Mouse (Mus musculus) Patski (cell line): ENCODE measurements around the gene Spn. TPM values are rescaled to one million over a fixed set of nuclear protein-coding genes. Genes with fewer than 3 reads are reported as not detected.
"Not testable (repeated sequence)": the region's sequence is repeated elsewhere in the genome, so short reads cannot be mapped to it uniquely, and the experiment has no call there.

Experiments used
- ATAC-seq: fragments of 100-300 bp; one replicate; pipeline ENCODE4 v1.8.0; 2021
- CTCF ChIA-PET: fragments of 350-600 bp; sonication (Branson Sonifier 250); formaldehyde crosslinking; loops from one replicate; lab custom pipeline; 2022; ENCODE audit warnings: inconsistent platforms; lab: Charles Lee
- POLR2A ChIA-PET: fragments of 350-600 bp; sonication (Branson Sonifier 250); formaldehyde crosslinking; loops from one replicate; lab custom pipeline; 2022; ENCODE audit warnings: antibody characterized with exemption, inconsistent platforms; lab: Charles Lee
- DNase-seq: peaks from one replicate; pipeline ENCODE4 v3.0.0-alpha.2; 2011; ENCODE audit warnings: low read depth, low spot score
- H3K27me3 ChIP-seq: fragments of 371-371 bp; one replicate; pipeline ENCODE4 v1.5.1; 2021
- CTCF ChIP-seq: fragments of 100-300 bp; IDR thresholded peaks from one replicate; pipeline ENCODE4 v1.5.1; 2021
- in situ Hi-C: fragments of 300-500 bp; cut with MboI; formaldehyde crosslinking; loops from 3 replicates; pipeline ENCODE4 v1.11.1; 2018; ENCODE audit warnings: low pct_unique_long_range_greater_than_20kb, mixed read lengths
- polyA plus RNA-seq: library from polyadenylated mRNA; unstranded; gene quantifications from one replicate; pipeline ENCODE4 v1.2.3, GENCODE M21; 2021

The Spn gene
- polyA plus RNA-seq, 1 experiment from 2014 or later = 0.21 TPM

- in situ Hi-C loops = loop anchor here (10.0 kb wide), 1 partner anchor 134 kb away; no protein-coding TSS in a partner anchor
- H3K27me3 ChIP-seq = no peaks in the 10 kb centered on the region
- TF ChIP-seq CTCF = no peak
- CTCF ChIA-PET = interaction anchor here (0.6 kb wide), 1 partner anchor 158 kb away, joined by 4 read pairs; no protein-coding TSS in a partner anchor
- ATAC-seq (no peak), DNase-seq (no peak)
- POLR2A ChIA-PET = no interaction called here
Measured at GRCm38 (mm10) chr7:127098521-127098920, 39.1 kb downstream of the Spn start.

- in situ Hi-C loops = loop anchor here (10.0 kb wide), 1 partner anchor 132 kb away; no protein-coding TSS in a partner anchor
- no peaks in the 10 kb centered on the region for H3K27me3 ChIP-seq
- CTCF ChIA-PET = interaction anchor here (0.7 kb wide), 1 partner anchor 18 kb away, joined by 3 read pairs; no protein-coding TSS in a partner anchor
- DNase-seq (no peak), ATAC-seq (no peak)
- POLR2A ChIA-PET = no interaction called here
- no peak for TF ChIP-seq CTCF
Measured at GRCm38 (mm10) chr7:127096456-127096855, 41.2 kb downstream of the Spn start.

GRCm38 (mm10) chr7:127093914-127094313 lies 43.7 kb downstream of the Spn start:
- POLR2A ChIA-PET = no interaction called here
- DNase-seq (no peak), ATAC-seq (no peak)
- in situ Hi-C loops = loop anchor here (5.0 to 10.0 kb wide), 2 partner anchors 37 to 129 kb away; no protein-coding TSS in a partner anchor
- no peak for TF ChIP-seq CTCF
- H3K27me3 ChIP-seq = no peaks in the 10 kb centered on the region
- CTCF ChIA-PET = no interaction called here

GRCm38 (mm10) chr7:127091114-127091896 lies 46.3 kb downstream of the Spn start, which contains the start of gene AI467606:
TSS of gene AI467606 (plus strand) at chr7:127091359.
- DNase-seq = no peak
- ATAC-seq = no peak
- no peaks in the 10 kb centered on the region for H3K27me3 ChIP-seq
- in situ Hi-C loops = loop anchor here (5.0 to 10.0 kb wide), 2 partner anchors 34 to 127 kb away; no protein-coding TSS in a partner anchor
- CTCF ChIA-PET = no interaction called here
- POLR2A ChIA-PET = no interaction called here
- no peak for TF ChIP-seq CTCF

GRCm38 (mm10) chr7:127090154-127091113 lies 47.2 kb downstream of the Spn start:
- no peaks in the 10 kb centered on the region for H3K27me3 ChIP-seq
- TF ChIP-seq CTCF = no peak
- POLR2A ChIA-PET = no interaction called here
- ATAC-seq = no peak
- in situ Hi-C loops = loop anchor here (5.0 to 10.0 kb wide), 2 partner anchors 33 to 126 kb away; no protein-coding TSS in a partner anchor
- no peak for DNase-seq
- CTCF ChIA-PET = no interaction called here

GRCm38 (mm10) chr7:127088901-127089845 lies 48.5 kb downstream of the Spn start:
- POLR2A ChIA-PET = no interaction called here
- in situ Hi-C loops = no loop called here
- CTCF ChIA-PET = no interaction called here
- H3K27me3 ChIP-seq = no peaks in the 10 kb centered on the region
- DNase-seq (no peak), ATAC-seq (no peak)
- TF ChIP-seq CTCF = no peak

- ChIA-PET CTCF (no interaction called here), POLR2A (no interaction called here)
- ATAC-seq (no peak), DNase-seq (no peak)
- no peak for TF ChIP-seq CTCF
- H3K27me3 ChIP-seq = no peaks in the 10 kb centered on the region
- in situ Hi-C loops = no loop called here
Measured at GRCm38 (mm10) chr7:127088083-127088482, 49.5 kb downstream of the Spn start.

- in situ Hi-C loops, ATAC-seq, POLR2A ChIA-PET, CTCF ChIA-PET, DNase-seq, H3K27me3 ChIP-seq: not testable (repeated sequence)
Measured at GRCm38 (mm10) chr7:127087278-127088010, 50.2 kb downstream of the Spn start, which contains the start of gene Zg16. TSS of gene Zg16 (minus strand) at chr7:127087328.

GRCm38 (mm10) chr7:127085751-127086150 lies 51.9 kb downstream of the Spn start:
- ATAC-seq, CTCF ChIA-PET, in situ Hi-C loops, DNase-seq, H3K27me3 ChIP-seq: not testable (repeated sequence)
- POLR2A ChIA-PET = interaction anchor here (0.7 kb wide), 1 partner anchor 128 kb away, joined by 4 read pairs; no protein-coding TSS in a partner anchor
